In genomic region chr2:181219538-181220216, GRCm38 (mm10) we compare ENCODE assay signal across 9 mouse cellular contexts. TPM values are rescaled to one million over a fixed set of nuclear protein-coding genes. Genes with fewer than 3 reads are reported as not detected.
A peak's percentile ranks its signal among the peaks of the same experiment; 100 is the strongest.
DNase-seq lines count a peak whose midpoint lies in the region; ATAC-seq and TF ChIP-seq lines count a peak whose summit lies in the region.
"Had no signal": no experiment of that assay in that cellular context is flagged by ENCODE, and none has a peak within 500 bp of the region (broad histone marks: within the 10 kb centered on the region; RNA-seq: fewer than 3 reads in every experiment).

TSS of gene Fndc11 (plus strand) at chr2:181220013.

- H3K27ac ChIP-seq in brown adipose tissue, adult 24 weeks (replicated peaks; ENCODE audit: low read depth, low read length): peak within 1 kb of the TSS; percentile 35
- H3K27ac ChIP-seq in forebrain, embryonic 15.5 days (replicated peaks): peak within 1 kb of the TSS; percentile 43; the same call in 1 of the 2 replicates
- H3K27ac ChIP-seq in liver, embryonic 14.5 days: no peak within 1 kb of the TSS
- 0 out of 2 replicates have a peak within 1 kb of the TSS, but pooled peaks have one; percentile 8 for H3K27ac ChIP-seq in neural tube, embryonic 11.5 days (ENCODE audit: low read depth, low read length)
- H3K27ac ChIP-seq in stomach, embryonic 16.5 days (ENCODE audit: low read length): peak within 1 kb of the TSS; percentile 66

- H3K4me2 ChIP-seq in forebrain, embryonic 15.5 days (replicated peaks): peak within 1 kb of the TSS; percentile 48
- H3K4me2 ChIP-seq in liver, embryonic 14.5 days (ENCODE audit: low read depth): peak within 1 kb of the TSS; percentile 49
- H3K4me2 ChIP-seq in neural tube, embryonic 11.5 days (ENCODE audit: low read depth): peak within 1 kb of the TSS; percentile 49
- H3K4me2 ChIP-seq in stomach, embryonic 16.5 days (ENCODE audit: low read depth, low read length): peak within 1 kb of the TSS; percentile 58

- peak within 1 kb of the TSS; percentile 9; the same call in 1 of the 2 replicates for H3K4me3 ChIP-seq in brown adipose tissue, adult 24 weeks (ENCODE audit: insufficient read depth, low read depth, low read length)
- H3K4me3 ChIP-seq in forebrain, embryonic 15.5 days: peak within 1 kb of the TSS; percentile 27
- H3K4me3 ChIP-seq in liver, embryonic 14.5 days (ENCODE audit: insufficient read depth in 1 of 2, low read depth in 2 of 2, low read length in 2 of 2): peak within 1 kb of the TSS; percentile 13 to 16; a peak in 2 of 4 replicates
- H3K4me3 ChIP-seq in neural tube, embryonic 11.5 days (ENCODE audit: low read depth, low read length): peak within 1 kb of the TSS; percentile 23
- peak within 1 kb of the TSS; percentile 41 for H3K4me3 ChIP-seq in stomach, embryonic 16.5 days (replicated peaks; ENCODE audit: low read length)

- intact Hi-C loops in heart, postnatal 25 days (cut with DNase I): no loop called here

- H3K36me3 ChIP-seq in forebrain, embryonic 15.5 days: no peaks in the 10 kb centered on the region
- no peaks in the 10 kb centered on the region for H3K36me3 ChIP-seq in liver, embryonic 14.5 days (replicated peaks; ENCODE audit: control insufficient read depth, insufficient read depth, low read depth)
- H3K36me3 ChIP-seq in neural tube, embryonic 11.5 days (ENCODE audit: control insufficient read depth, insufficient read depth, low read length): no peaks in the 10 kb centered on the region
- H3K36me3 ChIP-seq in stomach, embryonic 16.5 days (ENCODE audit: control insufficient read depth, insufficient read depth, low read length): no peaks in the 10 kb centered on the region

- no peaks in the 10 kb centered on the region for H3K9me3 ChIP-seq in forebrain, embryonic 15.5 days
- H3K9me3 ChIP-seq in liver, embryonic 14.5 days (ENCODE audit: control insufficient read depth, low read length): no peaks in the 10 kb centered on the region
- H3K9me3 ChIP-seq in neural tube, embryonic 11.5 days (ENCODE audit: control insufficient read depth, low read length): no peaks in the 10 kb centered on the region
- no peaks in the 10 kb centered on the region for H3K9me3 ChIP-seq in stomach, embryonic 16.5 days (replicated peaks; ENCODE audit: control insufficient read depth, low read length)

- peak; percentile 20; the same call in 1 of the 2 replicates for TF ChIP-seq CTCF in liver, embryonic 14.5 days (IDR thresholded peaks at IDR 0.05; ENCODE audit: low read depth)

- no peak for TF ChIP-seq EP300 in liver, embryonic 14.5 days (IDR thresholded peaks at IDR 0.05; ENCODE audit: low read depth)

- no peak within 1 kb of the TSS; the same call in 1 of the 2 replicates for H3K9ac ChIP-seq in forebrain, embryonic 15.5 days (replicated peaks)
- no peak within 1 kb of the TSS; the same call in 1 of the 2 replicates for H3K9ac ChIP-seq in liver, embryonic 14.5 days (replicated peaks)
- peak within 1 kb of the TSS; percentile 32 for H3K9ac ChIP-seq in neural tube, embryonic 11.5 days (ENCODE audit: low read length)
- H3K9ac ChIP-seq in stomach, embryonic 16.5 days (ENCODE audit: low read length): peak within 1 kb of the TSS; percentile 58; the same call in 1 of the 2 replicates

- H3K27me3 ChIP-seq in forebrain, embryonic 15.5 days: peaks cover 4% of the 10 kb centered on the region; the same call in 1 of the 2 replicates
- H3K27me3 ChIP-seq in liver, embryonic 14.5 days (ENCODE audit: control insufficient read depth, insufficient read depth, low read length): peaks cover 6% of the 10 kb centered on the region
- no peaks in the 10 kb centered on the region for H3K27me3 ChIP-seq in neural tube, embryonic 11.5 days (ENCODE audit: control insufficient read depth, insufficient read depth, low read length)
- H3K27me3 ChIP-seq in stomach, embryonic 16.5 days (ENCODE audit: control insufficient read depth, insufficient read depth, low read length): no peaks in the 10 kb centered on the region

- DNase-seq in CD4-positive helper T cell, adult 2 months (ENCODE audit: low read depth, low spot score): peak; percentile 96
- DNase-seq in heart, postnatal 25 days (ENCODE audit: low spot score): peak; percentile 69
- peak; percentile 80 to 88 for DNase-seq in kidney, postnatal 4 days
- DNase-seq in liver, embryonic 14.5 days (ENCODE audit: low read depth in 3 of 3, low spot score in 3 of 3): no peak
- peak; percentile 71 for DNase-seq in neural tube, embryonic 11.5 days (ENCODE audit: low spot score)

- H3K4me1 ChIP-seq in brown adipose tissue, adult 24 weeks (ENCODE audit: control insufficient read depth, insufficient read depth, insufficient read length, low read length): peaks cover 12% of the 10 kb centered on the region; the same call in 1 of the 2 replicates
- H3K4me1 ChIP-seq in forebrain, embryonic 15.5 days: peaks cover 10% of the 10 kb centered on the region
- peaks cover 6 to 16% of the 10 kb centered on the region in 2 experiments for H3K4me1 ChIP-seq in liver, embryonic 14.5 days (replicated peaks; ENCODE audit: control insufficient read depth in 2 of 2, insufficient read depth in 2 of 2, low read length in 1 of 2)
- H3K4me1 ChIP-seq in neural tube, embryonic 11.5 days (ENCODE audit: control insufficient read depth, insufficient read depth, low read length): peaks cover 10% of the 10 kb centered on the region; the same call in 1 of the 2 replicates
- peaks cover 12% of the 10 kb centered on the region for H3K4me1 ChIP-seq in stomach, embryonic 16.5 days (ENCODE audit: control insufficient read depth, insufficient read depth, low read length)

- ATAC-seq in forebrain, embryonic 15.5 days (replicated peaks): peak; percentile 70
- peak; percentile 55 for ATAC-seq in liver, embryonic 14.5 days (ENCODE audit: insufficient read depth)
- ATAC-seq in neural tube, embryonic 11.5 days (ENCODE audit: insufficient read depth, low FRiP score, low TSS enrichment): 0 out of 2 replicates have a peak, but pooled peaks have one; percentile 48
- ATAC-seq in stomach, embryonic 16.5 days (ENCODE audit: insufficient read depth, low FRiP score): peak; percentile 94

- WGBS in forebrain, embryonic 15.5 days: 4% methylated on average over 25 of the region's 25 CpGs
- 5% methylated on average over 25 of the region's 25 CpGs for WGBS in liver, embryonic 14.5 days (ENCODE audit: insufficient replicate concordance)
- WGBS in neural tube, embryonic 11.5 days: 3% methylated on average over 25 of the region's 25 CpGs
- WGBS in stomach, embryonic 16.5 days: 2% methylated on average over 25 of the region's 25 CpGs

RNA-seq across cellular contexts. Expression of gene Fndc11, which starts in this region (rescaled TPM):
- polyA plus RNA-seq in brown adipose tissue, adult 24 weeks (2012; ENCODE audit: insufficient read depth, insufficient read length, missing spikeins): not detected in 2 replicates
- not detected in 2 replicates for polyA plus RNA-seq in forebrain, embryonic 15.5 days (2015; fragmentation: Nextera tagmentation; extraction: Ambion mirVana)
- not detected for total RNA-seq in heart, postnatal 25 days (2021)
- 0.22 and 0.25 TPM in 2 replicates for polyA plus RNA-seq in liver, embryonic 14.5 days (2012; rRNA removed)
- polyA plus RNA-seq in liver, embryonic 14.5 days (2014; fragmentation: Nextera tagmentation; extraction: Ambion mirVana): 0.14 and 0.24 TPM in 2 replicates
- 0.28 TPM in 1 of 2 replicates, not detected in the other for polyA plus RNA-seq in neural tube, embryonic 11.5 days (2014; fragmentation: Nextera tagmentation; extraction: Ambion mirVana)
- 0.23 and 0.52 TPM in 2 replicates for polyA plus RNA-seq in stomach, embryonic 16.5 days (2015; fragmentation: Nextera tagmentation; extraction: Ambion mirVana)
- total RNA-seq: MEL had no signal

Comparison
In these comparisons a context has a peak if more than half of its experiments do, and no peak if none do; other contexts are left out.
1. Peak in ATAC-seq, H3K4me3 ChIP-seq, H3K27ac ChIP-seq and H3K4me2 ChIP-seq in forebrain, embryonic 15.5 days; RNA of the gene not detected or under 1 TPM.
2. Peak in DNase-seq in heart, postnatal 25 days; RNA of the gene not detected or under 1 TPM.
3. Peak in ATAC-seq, H3K4me3 ChIP-seq and H3K4me2 ChIP-seq in liver, embryonic 14.5 days; RNA of the gene not detected or under 1 TPM.
4. Peak in DNase-seq, ATAC-seq, H3K4me3 ChIP-seq, H3K27ac ChIP-seq, H3K9ac ChIP-seq and H3K4me2 ChIP-seq in neural tube, embryonic 11.5 days; RNA of the gene not detected or under 1 TPM.
5. Peak in ATAC-seq, H3K4me3 ChIP-seq, H3K27ac ChIP-seq, H3K9ac ChIP-seq and H3K4me2 ChIP-seq in stomach, embryonic 16.5 days; RNA of the gene not detected or under 1 TPM.
6. DNase-seq: peak in CD4-positive helper T cell, adult 2 months (single experiment) and kidney, postnatal 4 days (2 of 2); none in liver, embryonic 14.5 days (0 of 3).
7. Peak in every context shown above with its lines, with median percentiles within 50 percentile points of each other: H3K4me3 ChIP-seq, ATAC-seq and H3K4me2 ChIP-seq.